Mouse (Mus musculus): Measurements from ENCODE around the gene Gabrd. TPM values are rescaled to one million over a fixed set of nuclear protein-coding genes. Genes with fewer than 3 reads are reported as not detected.

The Gabrd gene
- total RNA-seq, 2 experiments from 2014 or later, result not detected

DNA sequence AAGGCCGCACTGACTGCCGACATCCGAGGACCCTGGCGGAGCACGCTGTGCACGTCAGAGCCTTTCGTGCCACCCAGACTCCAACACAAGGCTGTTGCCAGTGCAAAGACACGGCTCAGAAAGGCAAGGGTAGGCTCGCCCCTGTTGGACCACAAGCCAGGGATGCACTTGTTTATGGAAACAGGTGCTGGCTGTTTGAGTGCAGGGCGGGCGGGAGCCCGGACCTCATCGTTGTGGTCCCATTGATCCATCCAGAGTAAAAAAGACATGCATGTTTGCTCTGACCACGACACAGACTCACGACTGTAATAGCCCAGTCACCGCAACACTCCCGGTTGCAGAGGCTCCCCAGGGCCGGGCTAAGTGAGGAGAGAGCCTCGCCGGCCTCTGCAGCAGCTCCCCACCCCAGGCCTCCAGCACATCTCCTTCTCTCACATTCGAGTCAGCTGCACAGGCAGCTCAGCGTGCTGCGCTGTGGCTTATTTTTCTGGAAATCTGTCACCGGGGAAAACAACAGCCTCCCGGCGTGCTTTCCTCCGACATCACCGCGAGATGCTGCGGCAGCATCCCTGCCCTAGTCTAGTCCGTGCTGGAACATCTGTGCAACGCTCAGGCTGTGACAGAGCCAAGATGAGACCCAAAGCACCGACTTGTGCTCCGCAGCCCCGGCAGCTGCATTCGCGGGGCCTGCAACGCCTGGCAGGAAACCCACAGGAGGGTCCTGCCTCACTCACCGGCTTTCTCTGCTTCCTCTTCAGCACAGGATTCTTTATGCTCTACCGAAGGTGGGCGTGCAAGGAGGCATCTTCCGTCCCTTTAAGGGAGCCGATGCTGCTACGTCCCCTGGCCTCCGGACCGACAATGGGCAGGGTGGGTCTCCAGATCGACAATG is 53.0 kb downstream of the Gabrd start:
- peak in 1 of 2 experiments; percentile 9 for DNase-seq
- intact Hi-C loops (cut with DNase I), result no loop called here

GRCm38 (mm10) chr4:155344299-155344600 is 53.7 kb downstream of the Gabrd start:
- DNase-seq, result no peak
- intact Hi-C loops (cut with DNase I), result no loop called here

- intact Hi-C loops (cut with DNase I), result no loop called here
- no peak for DNase-seq
Measured at GRCm38 (mm10) chr4:155343415-155344298, 54.3 kb downstream of the Gabrd start.

- DNase-seq, result no peak
- intact Hi-C loops (cut with DNase I), result no loop called here
Measured at GRCm38 (mm10) chr4:155336284-155337050, 61.4 kb downstream of the Gabrd start.

Other genes starting within 250 kb of the Gabrd start
- gene Ski, start 175.5 kb downstream of the Gabrd start, total RNA-seq (2021), result 10 to 100 TPM; 53.3 to 56.8 TPM
- 10 to 100 TPM; 14.5 to 18.3 TPM for gene Faap20, start 148.3 kb downstream of the Gabrd start, total RNA-seq (2021)
- gene Prkcz, start 36.8 kb downstream of the Gabrd start, total RNA-seq (2021), result 1 to 10 TPM; 1.7 to 2.8 TPM
- gene Cfap74, start 11.1 kb upstream of the Gabrd start, total RNA-seq (2021), result under 1 TPM; 0.19 to 0.22 TPM
- 1 to 10 TPM; 4.5 to 10.0 TPM for gene Tmem52, start 71.0 kb upstream of the Gabrd start, total RNA-seq (2021)
- gene Gnb1, start 93.2 kb upstream of the Gabrd start, total RNA-seq (2021), result 100 to 1,000 TPM; 176 to 187 TPM
- 10 to 100 TPM; 26.2 to 28.1 TPM for gene Nadk, start 164.3 kb upstream of the Gabrd start, total RNA-seq (2021)
- gene Slc35e2, start 203.3 kb upstream of the Gabrd start, total RNA-seq (2021), result 1 to 10 TPM; 6.7 to 8.1 TPM
- 10 to 100 TPM; 32.1 to 34.2 TPM for gene Cdk11b, start 226.7 kb upstream of the Gabrd start, total RNA-seq (2021)
- not detected for gene Gm10563, start 247.3 kb upstream of the Gabrd start, total RNA-seq (2021)

Data from heart, postnatal 36 days (tissue).